Mouse (Mus musculus) erythroid progenitor cell, adult 5-6 weeks (primary cell): Measurements from ENCODE around the gene Thap3. TPM values are rescaled to one million over a fixed set of nuclear protein-coding genes. Genes with fewer than 3 reads are reported as not detected.

Source experiments
- ATAC-seq: replicated peaks from 2 replicates; pipeline ENCODE4 v1.8.0; 2016; ENCODE audit warnings: moderate number of reproducible peaks, mild to moderate bottlenecking, moderate TSS enrichment, inconsistent platforms; ENCODE audit not compliant: poor library complexity, low FRiP score, severe bottlenecking
- total RNA-seq, 2 experiments: library from RNA; stranded (forward) in 1 of 2; stranded (reverse) in 1 of 2; fragments of 150-400 nt in 1 of 2; fragments of 186-747, 209-891 nt in 1 of 2; gene quantifications; 2 replicates each; pipeline versions ENCODE4 v1.2.3 to v1.2.4; 2015 to 2017; ENCODE audit warnings: low replicate concordance in 2 of 2

Gene Thap3
- total RNA-seq, 2 experiments from 2014 or later = 4.0 TPM; not detected in 1

- ATAC-seq = peak; percentile 57
Measured at GRCm38 (mm10) chr4:152010091-152010706, 21.4 kb upstream of the Thap3 start.

- ATAC-seq = no peak
Measured at GRCm38 (mm10) chr4:152009076-152010051, 20.6 kb upstream of the Thap3 start.

- peak; percentile 90 for ATAC-seq
Measured at GRCm38 (mm10) chr4:152008622-152009075, 19.9 kb upstream of the Thap3 start, which contains the start of gene Klhl21. Gene Klhl21, plus strand, starts transcription at chr4:152008803.

- ATAC-seq = no peak
Measured at GRCm38 (mm10) chr4:152008148-152008500, 19.3 kb upstream of the Thap3 start.

- no peak for ATAC-seq
Measured at GRCm38 (mm10) chr4:152007481-152008147, 18.8 kb upstream of the Thap3 start.

GRCm38 (mm10) chr4:152006812-152007211 is 18.0 kb upstream of the Thap3 start:
- no peak for ATAC-seq

GRCm38 (mm10) chr4:152006137-152006536 is 17.3 kb upstream of the Thap3 start:
- no peak for ATAC-seq

- ATAC-seq = no peak
Measured at GRCm38 (mm10) chr4:152002063-152002462, 13.3 kb upstream of the Thap3 start.

GRCm38 (mm10) chr4:152001335-152001734 is 12.5 kb upstream of the Thap3 start:
- no peak for ATAC-seq

GRCm38 (mm10) chr4:152000906-152001305 is 12.1 kb upstream of the Thap3 start:
- ATAC-seq = no peak

GRCm38 (mm10) chr4:151999481-151999880 is 10.7 kb upstream of the Thap3 start:
- ATAC-seq = no peak

GRCm38 (mm10) chr4:151997701-151998100 is 8.9 kb upstream of the Thap3 start:
- ATAC-seq = no peak

- ATAC-seq = no peak
Measured at GRCm38 (mm10) chr4:151996951-151997222, 8.1 kb upstream of the Thap3 start.

GRCm38 (mm10) chr4:151996173-151996950 is 7.6 kb upstream of the Thap3 start, which contains the start of gene Phf13:
Gene Phf13, minus strand, starts transcription at chr4:151996258.
- ATAC-seq = peak; percentile 94

GRCm38 (mm10) chr4:151995371-151996172 is 6.8 kb upstream of the Thap3 start:
- no peak for ATAC-seq

- ATAC-seq = no peak
Measured at GRCm38 (mm10) chr4:151994228-151995171, 5.7 kb upstream of the Thap3 start.

GRCm38 (mm10) chr4:151993035-151993434 is 4.2 kb upstream of the Thap3 start:
- ATAC-seq = no peak

GRCm38 (mm10) chr4:151992091-151992490 is 3.3 kb upstream of the Thap3 start:
- ATAC-seq = no peak
